8 mouse cellular contexts compared by ENCODE assay signal in the genomic region with DNA sequence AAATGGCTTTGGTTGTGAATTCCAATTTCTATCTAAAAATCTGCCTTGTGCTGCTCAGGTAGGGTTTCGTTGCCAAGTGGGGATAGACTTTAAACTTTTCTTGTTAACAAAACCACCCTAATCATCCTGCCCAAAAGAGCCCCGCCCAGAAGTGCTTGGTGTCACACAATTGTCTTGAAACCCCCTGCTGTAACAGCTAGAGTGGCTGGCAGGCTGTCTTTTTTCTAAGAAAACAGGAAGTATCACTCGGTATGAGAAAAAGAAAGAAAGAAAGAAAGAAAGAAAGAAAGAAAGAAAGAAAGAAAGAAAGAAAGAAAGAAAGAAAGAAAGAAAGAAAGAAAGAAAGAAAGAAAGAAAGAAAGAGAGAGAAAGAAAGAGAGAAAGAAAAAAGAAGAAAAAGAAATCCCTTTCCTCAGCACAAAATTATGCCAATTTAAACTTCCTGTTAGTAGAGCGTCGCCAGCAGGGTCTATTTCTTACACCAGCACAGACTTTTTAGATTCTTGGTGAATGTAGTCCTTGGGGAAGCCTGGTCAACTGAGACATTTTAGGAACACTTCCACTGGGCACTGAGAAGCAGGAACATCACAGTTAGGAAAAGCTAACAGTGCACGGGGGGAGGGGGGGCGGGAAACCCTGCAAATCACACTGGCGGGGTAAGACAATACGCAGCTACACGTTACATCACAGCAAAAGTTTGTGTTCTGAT.
DNase-seq lines count a peak whose midpoint lies in the region; ATAC-seq and TF ChIP-seq lines count a peak whose summit lies in the region.

No protein-coding gene starts in this region.

- peak overlapping the region; percentile 48; the same call in 1 of the 2 replicates for H3K9ac ChIP-seq in kidney, postnatal 0 days (ENCODE audit: low read depth, low read length)
- H3K9ac ChIP-seq in embryonic facial prominence, embryonic 15.5 days = 0 out of 2 replicates have a peak overlapping the region, but pooled peaks have one; percentile 4
- no peak overlapping the region for H3K9ac ChIP-seq in limb, embryonic 15.5 days
- peak overlapping the region; percentile 19; the same call in 1 of the 2 replicates for H3K9ac ChIP-seq in neural tube, embryonic 12.5 days

- WGBS in kidney, postnatal 0 days = 4% methylated on average over 10 of the region's 10 CpGs
- 7% methylated on average over 10 of the region's 10 CpGs for WGBS in embryonic facial prominence, embryonic 15.5 days
- WGBS in limb, embryonic 15.5 days = 5% methylated on average over 10 of the region's 10 CpGs
- 5% methylated on average over 10 of the region's 10 CpGs for whole genome bisulfite sequencing in neural tube, embryonic 12.5 days

- no peak overlapping the region for H3K27ac ChIP-seq in kidney, postnatal 0 days
- H3K27ac ChIP-seq in embryonic facial prominence, embryonic 15.5 days (replicated peaks) = peak overlapping the region; percentile 79
- H3K27ac ChIP-seq in limb, embryonic 15.5 days = no peak overlapping the region; the same call in 1 of the 2 replicates
- H3K27ac ChIP-seq in neural tube, embryonic 12.5 days = no peak overlapping the region

- no peak for TF ChIP-seq CTCF in kidney, postnatal 0 days (IDR thresholded peaks at IDR 0.05; ENCODE audit: low read depth)

- H3K27me3 ChIP-seq in kidney, postnatal 0 days (ENCODE audit: insufficient read depth, low read length) = no peaks in the 10 kb centered on the region
- no peaks in the 10 kb centered on the region for H3K27me3 ChIP-seq in embryonic facial prominence, embryonic 15.5 days
- no peaks in the 10 kb centered on the region for H3K27me3 ChIP-seq in limb, embryonic 15.5 days
- no peaks in the 10 kb centered on the region for H3K27me3 ChIP-seq in neural tube, embryonic 12.5 days (replicated peaks)

- H3K36me3 ChIP-seq in kidney, postnatal 0 days (ENCODE audit: insufficient read depth, low read length) = no peaks in the 10 kb centered on the region
- no peaks in the 10 kb centered on the region for H3K36me3 ChIP-seq in embryonic facial prominence, embryonic 15.5 days
- no peaks in the 10 kb centered on the region for H3K36me3 ChIP-seq in limb, embryonic 15.5 days
- no peaks in the 10 kb centered on the region for H3K36me3 ChIP-seq in neural tube, embryonic 12.5 days

- H3K9me3 ChIP-seq in kidney, postnatal 0 days (replicated peaks; ENCODE audit: low read length) = no peaks in the 10 kb centered on the region
- H3K9me3 ChIP-seq in embryonic facial prominence, embryonic 15.5 days (replicated peaks) = no peaks in the 10 kb centered on the region
- H3K9me3 ChIP-seq in limb, embryonic 15.5 days = no peaks in the 10 kb centered on the region
- H3K9me3 ChIP-seq in neural tube, embryonic 12.5 days = no peaks in the 10 kb centered on the region

- intact Hi-C loops in gastrocnemius, postnatal 14 days (cut with DNase I; ENCODE audit: low total_unique reads) = no loop called here

- peaks cover 7% of the 10 kb centered on the region; the same call in 1 of the 2 replicates for H3K4me1 ChIP-seq in kidney, postnatal 0 days (replicated peaks; ENCODE audit: insufficient read depth, low read length)
- H3K4me1 ChIP-seq in embryonic facial prominence, embryonic 15.5 days = peaks cover 31% of the 10 kb centered on the region
- H3K4me1 ChIP-seq in limb, embryonic 15.5 days = peaks cover 11% of the 10 kb centered on the region
- peaks cover 23% of the 10 kb centered on the region for H3K4me1 ChIP-seq in neural tube, embryonic 12.5 days

- DNase-seq in kidney, postnatal 0 days (ENCODE audit: low spot score) = peak; percentile 40
- DNase-seq in kidney, postnatal 14 days = no peak
- no peak for DNase-seq in testis, postnatal 10 days (ENCODE audit: low spot score)
- no peak for DNase-seq in layer of hippocampus, postnatal 25 days (ENCODE audit: extremely low spot score in 1 of 2, low spot score in 1 of 2)
- DNase-seq in gastrocnemius, postnatal 14 days = no peak

- ATAC-seq in kidney, postnatal 0 days (replicated peaks; ENCODE audit: low FRiP score, low read depth) = no peak; the same call in 1 of the 2 replicates
- no peak for ATAC-seq in embryonic facial prominence, embryonic 15.5 days (ENCODE audit: insufficient number of reproducible peaks, low FRiP score, low TSS enrichment, low read depth)
- ATAC-seq in limb, embryonic 15.5 days (ENCODE audit: insufficient number of reproducible peaks, low FRiP score, low TSS enrichment, low read depth) = no peak
- peak; percentile 1; the same call in 1 of the 2 replicates for ATAC-seq in neural tube, embryonic 12.5 days (ENCODE audit: low FRiP score, low read depth)

- H3K4me3 ChIP-seq in kidney, postnatal 0 days (replicated peaks; ENCODE audit: low read depth, low read length) = peak overlapping the region; percentile 40
- peak overlapping the region; percentile 40 for H3K4me3 ChIP-seq in embryonic facial prominence, embryonic 15.5 days (replicated peaks)
- H3K4me3 ChIP-seq in limb, embryonic 15.5 days = peak overlapping the region; percentile 44
- H3K4me3 ChIP-seq in neural tube, embryonic 12.5 days = peak overlapping the region; percentile 34; the same call in 1 of the 2 replicates

- peak overlapping the region; percentile 78 for H3K4me2 ChIP-seq in kidney, postnatal 0 days (ENCODE audit: low read length)
- H3K4me2 ChIP-seq in embryonic facial prominence, embryonic 15.5 days (replicated peaks) = peak overlapping the region; percentile 66
- peak overlapping the region; percentile 76 for H3K4me2 ChIP-seq in limb, embryonic 15.5 days
- peak overlapping the region; percentile 69 for H3K4me2 ChIP-seq in neural tube, embryonic 12.5 days (replicated peaks)
